Mouse (Mus musculus) brain, embryonic 14.5 days (tissue): ENCODE measurements at regions not wholly inside any gene's neighbourhood (a gene's known extent, or its start where the extent isn't known, plus 50 kb on each side); places are given as distances from the start of the nearest gene placed in this dataset.

Experiments used
- CTCF ChIP-seq: fragments of 200-500 bp; IDR thresholded peaks from 2 replicates; pipeline ENCODE4 v1.5.1; 2012; ENCODE audit warnings: inconsistent platforms, mild to moderate bottlenecking, moderate library complexity, borderline replicate concordance; ENCODE audit not compliant: insufficient read depth, insufficient read length; ENCODE audit errors: extremely low read depth
- POLR2A ChIP-seq: fragments of 200-500 bp; IDR thresholded peaks from 2 replicates; pipeline ENCODE4 v1.6.1; 2012; ENCODE audit warnings: mild to moderate bottlenecking, inconsistent platforms, borderline replicate concordance; ENCODE audit not compliant: poor library complexity, insufficient read depth, insufficient read length, severe bottlenecking; ENCODE audit errors: extremely low read depth

- TF ChIP-seq POLR2A (no peak), CTCF (no peak)
Measured at GRCm38 (mm10) chr1:35749603-35750002, 318.6 kb upstream of the Hs6st1 start.
